Mouse (Mus musculus) limb, embryonic 12.5 days (tissue): ENCODE data around the gene Glis1. TPM values are rescaled to one million over a fixed set of nuclear protein-coding genes. Genes with fewer than 3 reads are reported as not detected.

Source experiments
- ATAC-seq: fragments of 200-750 bp; cut with Nextera tagmentation; 2 replicates; pipeline ENCODE4 v1.8.0; 2017; ENCODE audit warnings: low read depth, moderate TSS enrichment; ENCODE audit not compliant: insufficient number of reproducible peaks, insufficient read depth, low FRiP score, low TSS enrichment
- H3K27ac ChIP-seq: fragments of 300-500 bp; sonication (generic); 2 replicates; pipeline ENCODE4 v1.5.1; 2016; ENCODE audit warnings: mild to moderate bottlenecking, moderate library complexity
- H3K27me3 ChIP-seq: fragments of 300-500 bp; sonication (generic); 2 replicates; pipeline ENCODE4 v1.6.1; 2016; ENCODE audit warnings: mild to moderate bottlenecking, moderate library complexity
- H3K36me3 ChIP-seq: fragments of 300-500 bp; sonication (generic); 2 replicates; pipeline ENCODE4 v1.6.1; 2016; ENCODE audit warnings: mild to moderate bottlenecking, moderate library complexity
- H3K4me1 ChIP-seq: fragments of 300-500 bp; sonication (generic); replicated peaks from 2 replicates; pipeline ENCODE4 v1.6.1; 2016
- H3K4me2 ChIP-seq: fragments of 300-500 bp; sonication (generic); 2 replicates; pipeline ENCODE4 v1.6.1; 2016; ENCODE audit warnings: mild to moderate bottlenecking, moderate library complexity
- H3K4me3 ChIP-seq: fragments of 300-500 bp; sonication (generic); replicated peaks from 2 replicates; pipeline ENCODE4 v1.5.1; 2016; ENCODE audit warnings: mild to moderate bottlenecking
- H3K9ac ChIP-seq: fragments of 300-500 bp; sonication (generic); replicated peaks from 2 replicates; pipeline ENCODE4 v1.6.1; 2016; ENCODE audit warnings: mild to moderate bottlenecking, moderate library complexity
- H3K9me3 ChIP-seq: fragments of 300-500 bp; sonication (generic); 2 replicates; pipeline ENCODE4 v1.6.1; 2016; ENCODE audit warnings: mild to moderate bottlenecking, moderate library complexity
- WGBS: fragments of 180-500 bp; shearing (Covaris S2); methylation state at CpG from one replicate; pipeline ENCODE4 v1.1.7; 2016; 5-methylcytosine and 5-hydroxymethylcytosine counted together
- polyA plus RNA-seq: library from polyadenylated mRNA; unstranded; fragments of >200 nt; fragmentation: Nextera tagmentation; extraction: Ambion mirVana; gene quantifications from 2 replicates; pipeline ENCODE4 v1.2.1, GENCODE M21; 2016

The Glis1 gene
- polyA plus RNA-seq, 1 experiment from 2014 or later, result 12.0 TPM

DNA sequence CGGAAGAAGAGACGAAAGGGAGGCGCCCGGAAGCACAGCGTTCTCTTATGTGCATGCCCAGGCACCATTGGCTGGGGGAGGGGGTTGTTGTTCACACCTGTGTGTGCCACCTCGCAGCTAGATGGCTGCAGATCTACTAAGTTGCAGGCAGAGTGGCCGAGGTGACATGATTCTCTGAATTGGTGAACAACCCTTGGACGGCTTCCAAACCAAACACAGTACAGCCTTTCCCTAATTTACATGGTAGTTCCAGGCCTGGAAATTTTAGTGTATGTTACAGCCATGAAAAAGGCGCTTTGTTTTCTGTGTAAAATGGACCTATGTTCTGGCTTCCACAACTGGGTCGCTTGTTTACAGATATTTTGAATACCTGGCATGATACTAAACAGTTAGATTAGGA is 115.7 kb downstream of the Glis1 start:
- no peaks in the 10 kb centered on the region for H3K36me3 ChIP-seq
- no peak overlapping the region for H3K4me2 ChIP-seq
- 83% methylated on average over 10 of the region's 10 CpGs for WGBS
- H3K27me3 ChIP-seq, result no peaks in the 10 kb centered on the region
- no peak overlapping the region for H3K9ac ChIP-seq
- peak overlapping the region; percentile 74 for H3K27ac ChIP-seq
- H3K4me3 ChIP-seq, result no peak overlapping the region
- peaks cover 69% of the 10 kb centered on the region for H3K4me1 ChIP-seq
- ATAC-seq, result no peak; the same call in 1 of the 2 replicates
- no peaks in the 10 kb centered on the region for H3K9me3 ChIP-seq

DNA sequence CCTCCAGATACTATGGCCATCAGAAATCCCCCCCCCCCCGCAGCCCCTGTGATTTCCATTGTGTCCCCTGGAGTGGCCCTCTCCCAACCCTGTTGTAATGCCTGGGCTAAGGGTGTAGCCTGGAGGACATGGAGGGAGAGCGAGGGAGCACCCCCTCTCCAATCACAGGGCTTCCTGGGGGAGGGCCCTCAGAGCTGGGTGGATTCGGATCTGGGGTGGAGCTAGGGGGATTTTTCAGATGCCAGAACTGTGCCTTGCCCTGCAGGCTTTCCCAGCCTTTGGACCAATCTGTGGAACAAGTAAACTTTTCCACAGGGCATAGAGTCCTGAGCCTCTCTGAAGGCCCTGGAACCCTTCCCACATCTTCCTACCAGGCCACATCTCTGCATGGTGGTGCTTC is 116.2 kb downstream of the Glis1 start:
- Histone ChIP-seq H3K9me3 (no peaks in the 10 kb centered on the region), H3K9ac (no peak overlapping the region), H3K27ac (peak overlapping the region; percentile 74), H3K4me2 (no peak overlapping the region), H3K36me3 (no peaks in the 10 kb centered on the region), H3K4me1 (peaks cover 72% of the 10 kb centered on the region), H3K4me3 (no peak overlapping the region), H3K27me3 (no peaks in the 10 kb centered on the region; the same call in 1 of the 2 replicates)
- WGBS, result 63% methylated on average over 3 of the region's 3 CpGs
- ATAC-seq, result peak; percentile 45; the same call in 1 of the 2 replicates

DNA sequence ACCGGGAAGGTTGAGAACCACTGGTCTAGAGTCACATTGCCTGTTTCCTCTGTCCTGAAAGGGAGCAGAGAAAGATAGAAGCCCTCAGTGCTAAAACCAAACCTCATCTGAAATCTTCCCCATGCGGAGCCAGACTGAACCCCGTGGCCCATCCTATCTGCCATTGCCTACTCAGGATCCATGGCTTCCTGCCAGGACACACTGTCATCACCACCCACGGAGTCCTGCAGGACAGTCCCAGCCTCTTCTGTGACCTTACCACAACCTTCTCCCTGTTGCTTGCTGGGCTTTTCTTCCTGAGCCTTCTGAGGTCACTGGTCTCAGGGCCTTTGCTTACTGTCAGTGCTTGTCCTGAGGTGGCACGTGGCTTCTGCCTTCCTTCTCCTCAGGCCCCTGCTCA is 118.3 kb downstream of the Glis1 start:
- 81% methylated on average over 5 of the region's 5 CpGs for WGBS
- H3K4me3 ChIP-seq, result no peak overlapping the region
- no peak overlapping the region for H3K9ac ChIP-seq
- H3K9me3 ChIP-seq, result no peaks in the 10 kb centered on the region
- peaks cover 67% of the 10 kb centered on the region for H3K4me1 ChIP-seq
- no peaks in the 10 kb centered on the region for H3K36me3 ChIP-seq
- no peaks in the 10 kb centered on the region; the same call in 1 of the 2 replicates for H3K27me3 ChIP-seq
- ATAC-seq, result no peak
- no peak overlapping the region for H3K4me2 ChIP-seq
- no peak overlapping the region; the same call in 1 of the 2 replicates for H3K27ac ChIP-seq

DNA sequence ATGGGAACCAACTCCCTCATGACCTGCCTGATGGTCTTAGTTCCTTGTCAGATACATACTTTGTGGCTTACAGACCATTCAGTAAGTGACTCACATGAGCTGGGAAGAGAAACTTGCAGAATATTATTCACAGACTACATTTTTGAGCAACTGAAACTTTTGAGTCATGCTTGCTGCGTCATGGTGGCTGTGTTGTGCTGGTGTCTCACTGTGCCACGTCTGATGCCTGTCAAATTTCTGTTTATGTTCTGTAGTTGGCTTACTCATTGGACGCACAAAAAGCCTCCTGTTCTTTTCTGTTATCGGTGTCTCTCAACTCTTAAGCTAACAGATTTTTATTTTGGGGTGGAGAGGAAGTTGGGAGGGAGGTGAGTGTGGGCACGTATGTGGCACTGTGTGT is 119.4 kb downstream of the Glis1 start:
- peaks cover 68% of the 10 kb centered on the region for H3K4me1 ChIP-seq

DNA sequence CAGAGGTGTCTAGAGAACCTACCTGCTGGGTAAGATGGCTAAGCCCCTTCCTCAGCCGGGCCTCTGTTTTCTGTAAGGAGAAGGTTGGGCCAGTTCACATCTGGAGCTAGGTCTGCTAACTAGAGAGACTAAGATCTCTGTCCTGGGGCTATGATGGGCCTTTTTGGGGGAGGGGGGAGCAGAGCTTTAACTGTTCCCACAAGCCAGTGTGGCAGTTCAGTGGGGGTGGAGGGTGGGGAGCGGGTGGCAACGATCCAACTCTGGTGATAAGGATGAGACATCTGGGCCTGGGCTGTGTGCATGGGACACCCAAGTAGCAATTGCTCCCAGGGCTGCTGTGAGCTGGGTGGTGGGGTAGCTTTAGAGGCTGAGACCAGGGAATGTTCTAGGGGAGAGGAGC is 124.4 kb downstream of the Glis1 start:
- H3K4me1 ChIP-seq, result peaks cover 74% of the 10 kb centered on the region
- 0 out of 2 replicates have a peak overlapping the region, but pooled peaks have one; percentile 9 for H3K27ac ChIP-seq
- ATAC-seq, result no peak
- no peak overlapping the region for H3K4me3 ChIP-seq
- H3K36me3 ChIP-seq, result no peaks in the 10 kb centered on the region
- peaks cover 7% of the 10 kb centered on the region; the same call in 1 of the 2 replicates for H3K27me3 ChIP-seq
- H3K4me2 ChIP-seq, result no peak overlapping the region
- H3K9ac ChIP-seq, result no peak overlapping the region
- 44% methylated on average over 3 of the region's 3 CpGs for WGBS
- H3K9me3 ChIP-seq, result no peaks in the 10 kb centered on the region

More for the DNA sequence above, 119.4 kb downstream of the Glis1 start:
- no peaks in the 10 kb centered on the region for H3K36me3 ChIP-seq
- no peak for ATAC-seq
- H3K9ac ChIP-seq, result no peak overlapping the region
- no peaks in the 10 kb centered on the region; the same call in 1 of the 2 replicates for H3K27me3 ChIP-seq
- H3K4me3 ChIP-seq, result no peak overlapping the region
- no peak overlapping the region for H3K4me2 ChIP-seq
- WGBS, result 75% methylated on average over 5 of the region's 5 CpGs
- no peaks in the 10 kb centered on the region for H3K9me3 ChIP-seq
- H3K27ac ChIP-seq, result no peak overlapping the region

DNA sequence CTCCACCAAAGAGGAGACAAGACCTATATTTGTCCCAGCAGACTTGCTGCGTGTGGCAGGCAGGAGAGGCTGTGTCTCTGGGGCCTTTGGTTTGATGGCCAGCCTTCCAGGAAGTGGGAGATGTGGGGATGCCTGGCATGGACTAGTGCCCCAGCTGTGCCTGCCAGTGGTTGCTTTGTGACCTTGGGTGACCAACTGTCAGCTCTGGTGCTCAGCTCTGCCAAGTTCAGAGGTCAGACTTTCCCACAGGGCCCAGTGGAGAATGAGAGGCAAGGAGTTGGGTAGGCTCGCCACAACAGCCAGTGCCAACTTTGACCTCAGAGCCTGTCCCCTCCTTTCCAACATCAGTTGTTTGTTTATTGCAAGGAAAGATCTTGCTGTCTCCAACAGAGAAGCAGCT is 126.7 kb downstream of the Glis1 start:
- ATAC-seq, result no peak
- WGBS, result 82% methylated on average over 2 of the region's 2 CpGs
- Histone ChIP-seq H3K9me3 (no peaks in the 10 kb centered on the region), H3K4me2 (no peak overlapping the region), H3K27ac (no peak overlapping the region), H3K9ac (no peak overlapping the region), H3K27me3 (peaks cover 9% of the 10 kb centered on the region; the same call in 1 of the 2 replicates), H3K36me3 (no peaks in the 10 kb centered on the region), H3K4me3 (no peak overlapping the region), H3K4me1 (peaks cover 73% of the 10 kb centered on the region)

DNA sequence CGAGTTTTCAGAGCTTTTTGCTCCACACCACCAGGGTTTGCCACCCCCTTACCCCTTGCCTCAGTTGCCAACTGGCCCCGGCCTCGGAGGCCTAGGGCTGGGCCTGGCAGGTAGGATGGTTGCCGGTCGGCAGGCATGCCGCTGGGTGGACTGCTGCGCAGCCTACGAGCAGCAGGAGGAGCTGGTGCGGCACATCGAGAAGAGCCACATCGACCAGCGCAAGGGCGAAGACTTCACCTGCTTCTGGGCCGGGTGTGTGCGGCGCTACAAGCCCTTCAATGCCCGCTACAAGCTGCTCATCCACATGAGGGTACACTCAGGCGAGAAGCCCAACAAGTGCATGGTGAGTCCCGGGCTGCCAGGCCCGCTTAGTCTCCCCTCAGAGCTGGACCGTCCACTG is 133.8 kb downstream of the Glis1 start:
- H3K4me1 ChIP-seq, result peaks cover 31% of the 10 kb centered on the region
- H3K36me3 ChIP-seq, result no peaks in the 10 kb centered on the region
- H3K27ac ChIP-seq, result no peak overlapping the region
- no peaks in the 10 kb centered on the region for H3K9me3 ChIP-seq
- H3K27me3 ChIP-seq, result peaks cover 54% of the 10 kb centered on the region
- H3K9ac ChIP-seq, result no peak overlapping the region
- no peak overlapping the region for H3K4me3 ChIP-seq
- 76% methylated on average over 21 of the region's 21 CpGs for WGBS
- no peak for ATAC-seq
- no peak overlapping the region for H3K4me2 ChIP-seq

DNA sequence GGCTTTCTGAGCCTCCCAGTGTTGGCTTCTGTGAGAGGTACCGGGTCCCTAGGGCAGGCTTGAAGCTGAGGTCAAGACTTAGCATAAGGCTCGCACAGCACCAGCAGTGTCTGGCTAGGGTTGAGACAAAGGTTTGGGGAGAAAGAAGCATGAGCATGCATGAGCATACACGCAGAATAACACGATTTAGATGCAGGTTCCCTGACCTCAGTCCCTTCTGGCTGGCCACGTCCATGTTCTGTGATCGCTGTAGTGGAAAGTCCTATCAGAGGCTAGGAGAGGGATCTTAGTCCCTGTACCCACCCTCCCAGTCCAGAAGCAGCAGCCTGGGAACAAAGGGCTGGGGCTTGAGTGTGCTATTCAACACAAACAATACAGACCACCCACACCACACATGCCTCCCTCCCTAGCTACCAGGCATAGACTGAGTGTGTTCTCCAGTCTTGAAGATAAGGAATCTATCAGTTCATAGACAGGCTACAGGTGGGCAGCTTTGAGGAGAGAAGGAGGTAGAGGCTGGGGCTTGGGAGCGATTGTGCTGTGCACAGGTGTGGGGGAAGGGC is 134.6 kb downstream of the Glis1 start:
- peaks cover 31% of the 10 kb centered on the region for H3K4me1 ChIP-seq
- no peak overlapping the region for H3K27ac ChIP-seq
- WGBS, result 89% methylated on average over 7 of the region's 7 CpGs
- H3K9me3 ChIP-seq, result no peaks in the 10 kb centered on the region
- no peak overlapping the region for H3K4me2 ChIP-seq
- no peak overlapping the region for H3K9ac ChIP-seq
- H3K36me3 ChIP-seq, result no peaks in the 10 kb centered on the region
- H3K27me3 ChIP-seq, result peaks cover 46% of the 10 kb centered on the region
- no peak for ATAC-seq
- H3K4me3 ChIP-seq, result no peak overlapping the region

DNA sequence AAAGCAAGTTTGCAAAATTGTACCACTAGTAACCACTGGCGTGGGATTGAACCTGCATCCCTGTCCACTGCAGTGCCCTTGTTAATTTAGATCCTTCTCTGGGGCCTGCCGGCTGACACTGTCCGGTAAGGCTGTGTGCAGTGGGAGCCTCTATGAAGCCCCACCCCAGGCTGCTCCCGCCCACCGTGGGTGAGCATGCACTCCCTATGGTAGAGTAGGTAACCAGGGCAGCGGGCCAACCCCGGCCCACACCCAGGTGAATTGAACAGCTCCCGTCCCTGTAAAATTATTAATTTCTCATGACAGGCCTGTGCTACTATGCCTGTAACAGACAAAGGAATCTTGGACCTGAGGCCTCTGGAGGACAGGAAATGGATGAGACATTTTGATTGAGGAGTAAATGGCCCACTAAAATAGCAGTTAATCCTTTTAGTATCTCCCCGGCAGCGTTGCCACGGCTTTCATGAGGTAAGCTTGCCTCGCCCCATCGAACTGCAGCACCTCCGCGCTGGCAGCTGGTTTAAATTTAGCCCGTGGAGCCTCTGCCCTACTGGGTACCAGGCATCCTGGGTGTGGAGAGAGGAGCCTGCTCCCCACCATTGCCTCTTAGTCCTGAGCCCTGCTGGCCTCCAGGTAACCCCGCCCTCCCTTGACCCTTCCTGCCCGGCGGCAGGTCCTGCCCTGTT is 136.1 kb downstream of the Glis1 start:
- H3K36me3 ChIP-seq, result no peaks in the 10 kb centered on the region
- H3K4me3 ChIP-seq, result no peak overlapping the region
- H3K9me3 ChIP-seq, result no peaks in the 10 kb centered on the region
- peaks cover 25% of the 10 kb centered on the region for H3K4me1 ChIP-seq
- no peak overlapping the region for H3K9ac ChIP-seq
- H3K27me3 ChIP-seq, result peaks cover 46% of the 10 kb centered on the region
- H3K4me2 ChIP-seq, result 0 out of 2 replicates have a peak overlapping the region, but pooled peaks have one; percentile 4
- ATAC-seq, result no peak
- WGBS, result 29% methylated on average over 19 of the region's 19 CpGs
- H3K27ac ChIP-seq, result no peak overlapping the region

DNA sequence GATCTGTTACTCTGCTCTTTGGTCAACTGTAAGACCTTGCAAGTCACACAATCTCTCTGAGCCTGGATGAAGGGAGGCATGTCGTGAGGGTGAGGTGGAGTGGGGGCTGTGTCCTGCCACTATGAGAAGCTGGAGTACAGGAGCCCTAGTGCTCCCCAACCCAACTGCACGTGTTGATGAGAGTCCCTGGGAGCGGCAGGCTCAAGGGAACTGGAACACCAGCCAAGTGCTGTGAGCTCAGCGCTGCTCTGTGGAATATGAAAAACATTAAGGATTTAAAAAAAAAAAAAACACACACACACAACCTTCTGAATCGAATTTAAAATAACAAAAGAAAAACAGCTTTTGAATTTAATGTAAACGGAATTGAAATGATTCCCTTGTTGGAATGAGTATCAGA is 141.4 kb downstream of the Glis1 start:
- H3K27me3 ChIP-seq, result peaks cover 12% of the 10 kb centered on the region; the same call in 1 of the 2 replicates
- H3K27ac ChIP-seq, result no peak overlapping the region
- no peak overlapping the region for H3K4me2 ChIP-seq
- H3K4me3 ChIP-seq, result no peak overlapping the region
- H3K9ac ChIP-seq, result no peak overlapping the region
- no peaks in the 10 kb centered on the region for H3K36me3 ChIP-seq
- WGBS, result 78% methylated on average over 6 of the region's 6 CpGs
- ATAC-seq, result no peak
- H3K4me1 ChIP-seq, result peaks cover 51% of the 10 kb centered on the region
- no peaks in the 10 kb centered on the region for H3K9me3 ChIP-seq

DNA sequence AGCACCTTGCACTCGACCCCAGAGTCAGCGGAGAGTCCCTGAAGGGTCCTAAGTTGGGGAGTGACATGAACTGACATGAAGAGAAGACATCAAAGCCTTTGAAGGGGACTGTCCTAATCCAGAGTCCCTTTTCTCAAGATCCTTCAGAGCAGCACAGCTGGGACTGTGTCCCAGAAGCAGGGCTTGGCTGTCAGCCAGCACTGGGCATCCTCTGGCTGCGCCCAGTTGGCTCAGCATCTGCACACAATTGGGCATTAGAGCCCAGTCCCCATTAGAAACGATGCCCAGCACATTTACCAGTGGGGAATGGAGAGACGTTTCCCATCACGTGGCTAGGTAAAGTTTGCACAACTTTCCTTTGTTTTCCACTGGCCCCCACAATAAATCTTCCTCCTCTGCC is 142.4 kb downstream of the Glis1 start:
- ATAC-seq, result no peak
- no peaks in the 10 kb centered on the region for H3K36me3 ChIP-seq
- no peaks in the 10 kb centered on the region for H3K9me3 ChIP-seq
- H3K9ac ChIP-seq, result no peak overlapping the region
- peaks cover 51% of the 10 kb centered on the region for H3K4me1 ChIP-seq
- H3K4me2 ChIP-seq, result no peak overlapping the region
- H3K27me3 ChIP-seq, result peaks cover 12% of the 10 kb centered on the region; the same call in 1 of the 2 replicates
- WGBS, result 46% methylated on average over 6 of the region's 6 CpGs
- no peak overlapping the region for H3K27ac ChIP-seq
- no peak overlapping the region for H3K4me3 ChIP-seq
